Mouse (Mus musculus): ENCODE data around the gene Tmem234.

Tmem234 gene

GRCm38 (mm10) chr4:129672878-129673449, 72.5 kb downstream of the Tmem234 start:
- DNase-seq = no peak
